Mouse (Mus musculus): ENCODE results near the gene Olfr49.

DNA sequence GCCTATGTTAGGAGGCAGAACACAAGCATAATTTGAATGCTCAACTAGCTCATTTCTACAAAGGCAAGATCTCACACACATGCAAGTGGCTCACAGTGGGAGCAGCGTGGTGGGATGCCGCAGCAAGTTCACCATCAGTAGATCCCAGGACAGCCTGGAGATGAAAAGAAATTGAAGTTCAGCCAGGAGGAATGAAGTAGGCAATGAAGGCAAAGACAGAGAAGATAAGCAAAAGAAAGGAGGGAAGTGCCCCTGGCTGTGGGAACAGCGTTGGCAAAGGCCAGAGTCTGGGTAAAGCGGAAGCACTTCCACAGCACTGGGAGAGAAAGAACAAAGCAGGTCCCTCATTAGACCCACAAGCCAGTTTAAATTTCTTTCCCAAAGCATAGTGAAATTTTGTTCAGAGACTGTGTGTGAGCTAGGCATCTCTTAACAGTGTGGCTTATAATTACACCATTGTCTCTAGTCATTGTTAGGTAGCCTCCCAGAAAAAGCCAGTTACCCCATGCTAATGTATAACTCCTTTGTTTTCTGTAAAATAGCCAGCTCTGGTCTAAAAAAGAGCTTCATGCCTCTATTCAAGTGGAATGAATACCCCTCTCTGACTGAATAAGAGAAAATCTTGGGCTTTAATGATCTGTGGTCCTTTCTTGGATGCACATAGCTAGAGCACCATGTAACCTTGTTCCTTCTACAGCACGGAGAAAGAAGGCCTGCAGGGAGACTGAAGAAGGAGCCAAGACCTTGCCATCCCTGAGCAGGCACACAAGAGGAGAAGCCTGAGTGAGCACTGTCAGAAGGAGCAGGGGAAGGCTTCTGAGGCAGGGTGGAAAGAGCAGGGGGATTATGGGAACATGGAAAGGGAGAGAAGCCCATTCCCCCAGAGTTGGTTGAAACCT, 47.7 kb upstream of the Olfr49 start:
- TF ChIP-seq POLR2A (IDR thresholded peaks at IDR 0.05; ENCODE audit: borderline replicate concordance, control insufficient read depth, low read depth, low read length): no peak
- no peak for TF ChIP-seq CTCF (IDR thresholded peaks at IDR 0.05; ENCODE audit: control insufficient read depth, insufficient read depth, low read length)
